Mouse (Mus musculus) kidney, embryonic 16.5 days (tissue): ENCODE measurements at regions not wholly inside any gene's neighbourhood (a gene's known extent, or its start where the extent isn't known, plus 50 kb on each side); places are given as distances from the start of the nearest gene placed in this dataset.
"Not testable (repeated sequence)": the region's sequence is repeated elsewhere in the genome, so short reads cannot be mapped to it uniquely, and the experiment has no call there.

Source experiments
- ATAC-seq: fragments of 200-750 bp; cut with Nextera tagmentation; 2 replicates; pipeline ENCODE4 v1.8.0; 2017; ENCODE audit warnings: moderate TSS enrichment; ENCODE audit not compliant: low FRiP score, low TSS enrichment
- H3K27ac ChIP-seq: fragments of 300-500 bp; sonication (generic); 2 replicates; pipeline ENCODE4 v1.5.1; 2014; ENCODE audit warnings: low read length
- H3K27me3 ChIP-seq: fragments of 300-500 bp; sonication (generic); 2 replicates; pipeline ENCODE4 v1.6.1; 2014; ENCODE audit warnings: low read length, control low read depth, mixed read lengths; ENCODE audit not compliant: insufficient read depth
- H3K36me3 ChIP-seq: fragments of 300-500 bp; sonication (generic); 2 replicates; pipeline ENCODE4 v1.6.1; 2014; ENCODE audit warnings: low read length, control low read depth, mixed read lengths; ENCODE audit not compliant: insufficient read depth
- H3K4me1 ChIP-seq: fragments of 300-500 bp; sonication (generic); 2 replicates; pipeline ENCODE4 v1.6.1; 2014; ENCODE audit warnings: low read length, control low read depth, mixed read lengths; ENCODE audit not compliant: insufficient read depth
- H3K4me2 ChIP-seq: fragments of 300-500 bp; sonication (generic); replicated peaks from 2 replicates; pipeline ENCODE4 v1.6.1; 2014; ENCODE audit warnings: low read depth, low read length
- H3K4me3 ChIP-seq: fragments of 300-500 bp; sonication (generic); 2 replicates; pipeline ENCODE4 v1.5.1; 2014; ENCODE audit warnings: mild to moderate bottlenecking, low read length
- H3K9ac ChIP-seq: fragments of 300-500 bp; sonication (generic); replicated peaks from 2 replicates; pipeline ENCODE4 v1.6.1; 2014; ENCODE audit warnings: low read length
- H3K9me3 ChIP-seq: fragments of 300-500 bp; sonication (generic); 2 replicates; pipeline ENCODE4 v1.6.1; 2016; ENCODE audit warnings: low read length, control low read depth
- WGBS: fragments of 180-500 bp; shearing (Covaris S2); extraction: QIAGEN DNeasy Blood & Tissue Kit; methylation state at CpG from one replicate; pipeline ENCODE4 v1.1.7; 2014; 5-methylcytosine and 5-hydroxymethylcytosine counted together

DNA sequence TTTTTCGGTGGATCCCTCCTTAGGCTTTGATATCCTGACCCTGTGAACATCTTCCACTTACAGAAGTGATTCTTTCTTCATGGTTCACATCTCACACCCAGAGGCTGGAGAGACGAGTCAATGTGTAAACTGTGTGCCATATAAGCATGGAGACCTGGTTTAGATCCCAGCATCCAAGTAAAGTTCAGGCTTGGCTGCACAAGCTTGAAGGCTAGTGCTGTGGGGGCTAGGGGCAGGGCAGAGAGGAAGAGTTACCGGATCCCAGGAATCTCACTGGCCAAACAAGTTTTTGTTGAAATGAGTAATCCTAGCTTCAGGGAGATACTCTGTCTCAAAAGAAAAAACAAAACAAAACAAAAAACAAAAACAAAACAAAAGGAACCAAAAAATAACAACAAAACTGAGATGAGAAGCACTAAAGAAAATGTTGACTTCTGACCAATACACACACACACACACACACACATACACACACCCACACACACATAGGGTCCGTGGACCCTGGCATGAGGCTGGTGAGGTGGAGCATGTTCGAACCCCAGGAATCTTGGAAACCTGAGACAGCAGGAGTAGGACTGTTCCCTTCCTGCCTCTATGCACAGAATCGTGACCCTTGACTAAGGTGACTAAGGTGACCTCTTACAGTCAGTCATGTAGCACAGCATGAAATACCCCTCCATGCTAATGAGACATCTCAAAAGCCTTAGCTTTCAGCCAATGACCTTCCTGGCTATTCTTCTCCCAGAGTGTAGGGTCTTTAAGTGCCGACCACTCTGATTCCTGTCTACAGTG, 55.2 kb downstream of the Gm12728 start:
- Histone ChIP-seq H3K36me3 (no peaks in the 10 kb centered on the region), H3K9me3 (no peaks in the 10 kb centered on the region; the same call in 1 of the 2 replicates), H3K27me3 (no peaks in the 10 kb centered on the region), H3K27ac (no peak overlapping the region; the same call in 1 of the 2 replicates), H3K4me3 (no peak overlapping the region), H3K4me2 (no peak overlapping the region), H3K4me1 (peaks cover 27% of the 10 kb centered on the region; the same call in 1 of the 2 replicates), H3K9ac (no peak overlapping the region)
- ATAC-seq: peak; percentile 72; the same call in 1 of the 2 replicates
- 41% methylated on average over 7 of the region's 7 CpGs for WGBS

DNA sequence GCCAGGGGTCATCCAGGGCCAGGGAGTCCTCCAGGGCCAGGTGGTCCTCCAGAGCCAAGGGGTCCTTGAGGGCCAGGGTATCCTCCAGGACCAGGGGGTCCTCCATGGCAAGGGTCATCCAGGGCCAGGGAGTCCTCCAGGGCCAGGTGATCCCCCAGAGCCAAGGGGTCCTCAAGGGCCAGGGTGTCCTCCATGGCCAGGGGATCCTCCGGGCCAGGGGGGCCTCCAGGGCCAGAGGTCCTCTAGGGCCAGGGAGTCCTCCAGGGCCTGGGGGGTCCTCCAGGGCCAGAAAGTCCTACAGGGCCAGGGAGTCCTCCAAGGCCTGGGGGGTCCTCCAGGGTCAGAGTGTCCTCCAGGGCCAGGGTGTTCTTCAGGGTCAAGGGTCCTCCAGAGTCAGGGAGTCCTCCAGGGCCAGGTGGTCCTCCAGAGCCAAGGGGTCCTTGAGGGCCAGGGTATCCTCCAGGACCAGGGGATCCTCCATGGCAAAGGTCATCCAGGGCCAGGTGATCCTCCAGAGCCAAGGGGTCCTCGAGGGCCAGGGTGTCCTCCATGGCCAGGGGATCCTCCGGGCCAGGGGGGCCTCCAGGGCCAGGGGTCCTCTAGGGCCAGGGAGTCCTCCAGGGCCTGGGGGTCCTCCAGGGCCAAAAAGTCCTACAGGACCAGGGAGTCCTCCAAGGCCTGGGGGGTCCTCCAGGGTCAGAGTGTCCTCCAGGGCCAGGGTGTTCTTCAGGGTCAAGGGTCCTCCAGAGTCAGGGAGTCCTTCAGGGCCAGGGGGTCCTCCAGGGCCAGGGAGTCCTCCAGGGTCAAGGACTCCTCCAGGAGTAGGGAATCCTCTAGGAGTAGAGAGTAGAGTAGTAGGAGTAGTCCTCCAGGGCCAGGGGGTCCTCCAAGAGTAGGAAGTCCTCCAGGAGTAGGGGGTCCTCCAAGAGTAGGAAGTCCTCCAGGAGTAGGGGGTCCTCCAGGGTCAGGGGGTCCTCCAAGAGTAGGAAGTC, 56.6 kb downstream of the Gm12728 start:
- H3K9me3 ChIP-seq, H3K4me2 ChIP-seq, H3K27ac ChIP-seq, H3K4me3 ChIP-seq, H3K36me3 ChIP-seq, H3K27me3 ChIP-seq, H3K9ac ChIP-seq: not testable (repeated sequence)
- peak; percentile 66; the same call in 1 of the 2 replicates for ATAC-seq
- peaks cover 18% of the 10 kb centered on the region; the same call in 1 of the 2 replicates for H3K4me1 ChIP-seq
- WGBS: 87% methylated on average over 3 of the region's 3 CpGs

GRCm38 (mm10) chr4:105853086-105853485, 63.4 kb downstream of the Gm12728 start:
- Histone ChIP-seq H3K36me3 (no peaks in the 10 kb centered on the region), H3K4me3 (no peak overlapping the region), H3K9ac (no peak overlapping the region), H3K9me3 (peaks cover 7% of the 10 kb centered on the region; the same call in 1 of the 2 replicates), H3K4me2 (no peak overlapping the region), H3K27ac (no peak overlapping the region), H3K4me1 (no peaks in the 10 kb centered on the region), H3K27me3 (no peaks in the 10 kb centered on the region)
- WGBS: 92% methylated on average over 6 of the region's 6 CpGs
- ATAC-seq: no peak

GRCm38 (mm10) chr4:105859052-105859864, 69.6 kb downstream of the Gm12728 start:
- H3K27me3 ChIP-seq: no peaks in the 10 kb centered on the region
- no peak overlapping the region for H3K27ac ChIP-seq
- 65% methylated on average over 15 of the region's 15 CpGs for WGBS
- no peaks in the 10 kb centered on the region for H3K36me3 ChIP-seq
- no peak for ATAC-seq
- H3K4me1 ChIP-seq: peaks cover 9% of the 10 kb centered on the region
- H3K9me3 ChIP-seq: no peaks in the 10 kb centered on the region
- no peak overlapping the region for H3K4me3 ChIP-seq
- H3K4me2 ChIP-seq: no peak overlapping the region
- H3K9ac ChIP-seq: no peak overlapping the region

DNA sequence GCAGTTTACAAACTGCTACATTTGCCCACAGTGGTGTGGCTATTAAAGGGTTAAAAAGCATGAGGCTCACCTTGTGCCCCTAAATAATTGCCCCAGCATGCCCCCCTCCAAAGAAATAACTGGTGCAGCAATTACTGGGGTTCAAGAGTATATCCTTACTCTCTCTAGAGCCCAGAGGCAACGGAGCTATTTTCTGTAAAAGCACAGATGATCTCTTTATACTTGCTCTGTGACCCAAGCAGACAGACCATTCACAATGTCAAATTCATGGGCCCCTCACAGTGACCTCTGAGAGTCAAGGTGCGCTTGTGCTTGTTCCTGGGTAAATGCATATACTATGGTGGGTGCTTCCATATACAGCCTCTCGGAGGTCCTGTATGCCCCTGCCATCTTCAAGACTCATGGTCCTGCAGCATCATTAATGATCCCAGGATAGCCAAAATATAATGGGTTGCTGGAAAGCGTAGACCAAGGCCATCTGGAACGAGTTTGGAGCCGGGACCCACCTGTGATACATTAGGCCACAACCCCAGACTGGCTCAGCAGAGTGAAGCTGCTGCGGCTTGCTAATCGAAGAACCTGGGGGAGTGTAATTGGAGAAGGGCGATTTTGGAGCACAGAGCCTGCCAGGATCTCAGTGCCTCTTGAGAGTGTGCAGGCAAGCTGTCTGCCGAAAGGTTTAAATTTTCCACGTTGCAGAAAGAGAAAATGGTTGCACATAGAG, 71.4 kb downstream of the Gm12728 start:
- ATAC-seq: 0 out of 2 replicates have a peak, but pooled peaks have one; percentile 51
- H3K4me2 ChIP-seq: no peak overlapping the region

GRCm38 (mm10) chr4:105861654-105862037, 72.0 kb downstream of the Gm12728 start:
- no peak overlapping the region for H3K4me2 ChIP-seq
- no peak overlapping the region for H3K9ac ChIP-seq
- ATAC-seq: no peak; the same call in 1 of the 2 replicates
- H3K27ac ChIP-seq: no peak overlapping the region
- no peak overlapping the region for H3K4me3 ChIP-seq
- H3K4me1 ChIP-seq: peaks cover 9% of the 10 kb centered on the region
- H3K36me3 ChIP-seq: no peaks in the 10 kb centered on the region
- H3K9me3 ChIP-seq: no peaks in the 10 kb centered on the region
- no peaks in the 10 kb centered on the region for H3K27me3 ChIP-seq

More for the DNA sequence above, 71.4 kb downstream of the Gm12728 start:
- Histone ChIP-seq H3K4me1 (peaks cover 9% of the 10 kb centered on the region), H3K36me3 (no peaks in the 10 kb centered on the region), H3K27me3 (no peaks in the 10 kb centered on the region), H3K27ac (no peak overlapping the region), H3K4me3 (no peak overlapping the region), H3K9ac (no peak overlapping the region), H3K9me3 (no peaks in the 10 kb centered on the region)
- 33% methylated on average over 11 of the region's 11 CpGs for WGBS

- no peak for ATAC-seq
- Histone ChIP-seq H3K9me3 (no peaks in the 10 kb centered on the region), H3K4me1 (no peaks in the 10 kb centered on the region), H3K27ac (no peak overlapping the region), H3K27me3 (no peaks in the 10 kb centered on the region), H3K4me2 (no peak overlapping the region), H3K9ac (no peak overlapping the region), H3K36me3 (no peaks in the 10 kb centered on the region), H3K4me3 (no peak overlapping the region)
- 72% methylated on average over 3 of the region's 3 CpGs for WGBS
These were observed 80.8 kb downstream of the Gm12728 start for GRCm38 (mm10) chr4:105870512-105870911.

GRCm38 (mm10) chr4:105877246-105877645, 87.6 kb downstream of the Gm12728 start:
- no peak overlapping the region for H3K4me3 ChIP-seq
- H3K27ac ChIP-seq: no peak overlapping the region
- no peaks in the 10 kb centered on the region for H3K4me1 ChIP-seq
- 60% methylated on average over 5 of the region's 5 CpGs for WGBS
- H3K4me2 ChIP-seq: no peak overlapping the region
- H3K27me3 ChIP-seq: 0 out of 2 replicates have a peak, but pooled peaks cover 4% of the 10 kb centered on the region
- no peak overlapping the region for H3K9ac ChIP-seq
- ATAC-seq: no peak
- H3K36me3 ChIP-seq: no peaks in the 10 kb centered on the region
- no peaks in the 10 kb centered on the region for H3K9me3 ChIP-seq

DNA sequence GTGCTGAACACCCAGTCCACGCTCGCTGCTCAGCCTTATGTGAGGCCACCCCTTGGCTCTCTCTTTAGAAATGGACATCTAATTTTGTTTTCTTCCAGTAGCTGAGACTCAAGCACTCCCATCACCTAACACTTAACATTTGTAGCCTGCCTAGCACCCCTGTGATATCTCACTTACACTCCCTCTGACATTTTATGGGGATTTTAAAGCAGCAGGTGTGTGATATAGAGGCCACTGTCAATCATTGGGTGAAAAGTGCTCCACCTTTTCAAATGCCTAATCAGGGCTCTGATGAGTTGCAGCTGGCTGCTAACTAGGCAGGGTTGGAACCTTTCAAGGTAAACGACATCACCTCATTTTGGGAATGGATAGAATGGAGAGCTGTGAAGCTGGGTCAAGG, 90.2 kb downstream of the Gm12728 start:
- Histone ChIP-seq H3K9ac (no peak overlapping the region), H3K27ac (no peak overlapping the region), H3K4me1 (no peaks in the 10 kb centered on the region), H3K4me2 (no peak overlapping the region), H3K27me3 (0 out of 2 replicates have a peak, but pooled peaks cover 4% of the 10 kb centered on the region), H3K36me3 (no peaks in the 10 kb centered on the region), H3K9me3 (no peaks in the 10 kb centered on the region), H3K4me3 (no peak overlapping the region)
- WGBS: 27% methylated on average over 3 of the region's 3 CpGs
- no peak for ATAC-seq
